Mouse (Mus musculus): ENCODE results near the gene Mttp.

DNA sequence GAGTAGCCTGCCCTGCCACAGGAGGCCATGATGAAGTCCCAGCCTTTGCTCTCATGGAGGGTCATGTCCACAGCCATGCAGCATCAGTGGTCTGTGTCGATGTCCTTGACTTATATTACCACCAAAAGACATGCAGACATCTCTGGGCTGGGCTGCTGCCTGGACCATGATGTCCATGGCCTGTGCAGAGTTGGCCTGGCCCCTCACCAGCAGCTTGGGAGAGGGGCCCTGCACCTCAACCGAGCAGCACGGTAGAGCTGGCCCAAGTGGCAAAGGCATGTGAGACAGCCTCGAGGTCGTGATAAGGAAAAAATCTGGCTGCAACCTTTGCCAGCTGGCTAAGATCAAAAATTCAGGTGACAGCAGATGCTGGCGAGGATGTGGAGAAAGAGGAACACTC lies 5.1 kb downstream of the Mttp start:
- TF ChIP-seq CTCF (IDR thresholded peaks at IDR 0.05; ENCODE audit: low read depth), result no peak
- no peak for TF ChIP-seq EP300 (IDR thresholded peaks at IDR 0.05; ENCODE audit: low read depth)
